Mouse (Mus musculus) kidney, postnatal 25 days (tissue): ENCODE results near the gene Gstp2.
A peak's percentile ranks its signal among the peaks of the same experiment; 100 is the strongest.
"Not testable (repeated sequence)": the region's sequence is repeated elsewhere in the genome, so short reads cannot be mapped to it uniquely, and the experiment has no call there.

Source experiments
- DNase-seq, 2 experiments: peaks; one replicate each; pipeline ENCODE4 v3.0.0; 2021; ENCODE audit warnings: mixed read lengths in 2 of 2

The Gstp2 gene

GRCm38 (mm10) chr19:4068717-4069410 is 23.0 kb upstream of the Gstp2 start:
- DNase-seq, result no peak

DNA sequence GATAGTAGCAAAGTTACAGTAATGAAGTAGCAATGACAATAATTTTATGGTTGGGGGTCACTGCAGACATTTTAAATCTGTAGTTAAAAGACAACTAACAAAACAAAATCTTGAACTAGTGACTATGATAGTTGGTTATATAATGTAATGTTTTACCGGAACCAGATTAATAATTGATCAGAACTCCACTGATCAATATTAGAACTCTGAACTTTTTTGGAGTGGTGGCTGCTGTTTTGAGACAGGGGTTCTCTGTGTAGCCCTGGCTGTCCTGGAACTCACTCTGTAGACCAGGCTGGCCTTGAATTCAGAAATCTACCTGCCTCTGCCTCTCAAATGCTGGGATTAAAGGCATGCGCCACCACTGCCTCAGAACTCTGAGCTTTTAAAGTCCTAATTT is 22.4 kb upstream of the Gstp2 start:
- not testable (repeated sequence) for DNase-seq

GRCm38 (mm10) chr19:4066877-4067276 is 21.1 kb upstream of the Gstp2 start:
- no peak for DNase-seq

DNA sequence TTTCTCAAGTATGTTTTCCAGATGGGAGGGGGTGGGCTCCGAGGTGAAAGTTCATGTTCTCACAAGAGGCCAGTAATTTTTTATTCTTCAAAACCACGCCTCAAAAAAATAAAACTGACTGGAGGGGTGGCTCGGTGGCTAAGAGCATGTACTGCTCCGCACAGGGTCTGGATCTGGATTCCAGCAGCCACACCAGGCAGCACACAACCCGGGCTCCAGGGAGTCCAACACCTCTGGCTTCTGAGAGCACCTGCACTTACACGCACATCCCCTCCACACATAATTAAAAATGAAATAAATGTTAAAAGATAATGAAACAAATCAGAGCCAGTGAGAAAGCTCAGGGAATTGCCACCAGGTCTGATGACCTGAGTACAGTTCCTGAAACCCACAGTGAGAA is 20.5 kb upstream of the Gstp2 start:
- DNase-seq, result no peak

- not testable (repeated sequence) for DNase-seq
These were observed 18.7 kb upstream of the Gstp2 start for GRCm38 (mm10) chr19:4064501-4064900.

DNA sequence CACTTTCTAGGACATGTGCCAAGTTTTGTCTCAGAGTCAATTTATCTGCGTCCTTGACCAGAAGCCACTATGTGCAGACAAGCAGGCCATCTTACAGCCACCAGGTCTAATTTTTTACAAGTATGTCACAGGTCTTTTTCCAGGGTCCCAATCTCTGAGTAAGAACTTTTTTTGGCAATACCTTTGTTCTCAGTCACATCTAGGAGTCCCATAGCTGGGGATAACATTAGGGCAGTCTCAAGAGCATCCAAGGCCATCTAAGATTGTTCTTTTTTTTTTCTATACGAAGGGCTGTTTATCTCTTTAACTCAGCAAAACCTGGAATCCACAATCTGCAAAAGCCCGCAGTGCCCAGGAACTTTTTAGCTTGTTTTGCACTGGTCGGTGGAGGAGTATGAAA is 17.5 kb upstream of the Gstp2 start:
- not testable (repeated sequence) for DNase-seq

DNA sequence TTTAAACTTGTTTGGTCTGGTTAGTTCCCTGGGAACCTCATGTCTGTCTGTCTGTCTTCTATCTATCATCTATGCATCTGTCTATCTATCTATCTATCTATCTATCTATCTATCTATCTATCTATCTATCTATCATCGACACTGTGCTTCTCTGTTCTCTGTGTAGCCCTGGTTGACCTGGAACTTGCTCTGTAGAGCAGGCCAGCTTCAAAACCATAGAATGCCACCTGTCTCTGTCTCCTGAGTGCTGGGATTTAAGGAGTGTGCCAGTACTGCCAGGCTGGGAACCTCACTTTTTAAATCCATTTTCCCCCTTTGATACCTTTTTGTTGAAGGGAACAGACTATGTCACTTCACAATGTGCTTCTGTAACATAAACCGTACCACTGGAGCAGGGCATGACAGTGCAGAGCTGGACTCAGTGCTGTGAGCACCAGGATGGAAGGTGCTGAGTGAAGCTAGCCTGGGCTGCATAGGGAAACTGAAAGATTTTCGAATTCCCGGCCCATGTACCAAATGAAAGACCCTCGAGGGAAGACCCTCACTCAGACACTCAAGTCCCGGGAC is 15.2 kb upstream of the Gstp2 start:
- no peak for DNase-seq

DNA sequence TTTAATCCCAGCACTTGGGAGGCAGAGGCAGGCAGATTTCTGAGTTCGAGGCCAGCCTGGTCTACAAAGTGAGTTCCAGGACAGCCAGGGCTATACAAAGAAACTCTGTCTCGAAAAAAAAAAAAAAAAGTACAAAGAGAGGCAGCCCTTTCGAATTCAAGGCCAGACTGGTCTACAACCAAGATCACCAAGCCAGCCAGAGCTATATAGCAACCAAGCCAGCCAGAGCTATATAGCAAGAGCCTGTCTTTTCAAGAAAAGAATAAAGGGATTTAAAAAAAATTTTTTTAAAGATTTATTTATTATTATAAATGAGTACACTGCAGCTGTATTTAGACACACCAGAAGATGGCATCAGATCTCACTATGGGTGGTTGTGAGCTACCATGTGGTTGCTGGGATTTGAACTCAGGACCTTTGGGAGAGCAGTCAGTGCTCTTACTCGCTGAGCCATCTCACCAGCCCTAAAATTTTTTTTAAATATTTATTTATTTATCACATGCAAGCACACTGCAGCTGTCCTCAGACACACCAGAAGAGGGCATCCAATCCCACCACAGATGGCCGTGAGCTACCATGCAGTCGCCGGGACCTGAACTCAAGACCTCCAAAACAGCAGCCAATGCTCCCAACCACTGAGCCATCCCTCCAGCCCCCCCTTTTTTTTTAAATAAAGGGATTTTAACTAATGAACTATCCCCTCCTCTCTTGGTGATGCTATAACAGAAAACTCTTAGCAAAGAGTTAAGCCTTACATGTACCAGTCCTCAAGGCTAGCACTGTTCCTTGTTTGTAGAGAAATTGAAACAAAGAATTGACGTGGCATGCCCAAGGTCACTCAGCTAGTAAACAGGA is 14.4 kb upstream of the Gstp2 start:
- not testable (repeated sequence) for DNase-seq

- DNase-seq, result peak in 1 of 2 experiments; percentile 34
These were observed 13.4 kb upstream of the Gstp2 start, which contains the start of gene Gstp3 for GRCm38 (mm10) chr19:4059069-4059740. Gene Gstp3, minus strand, starts transcription at chr19:4059569.

- DNase-seq, result no peak
These were observed 12.8 kb upstream of the Gstp2 start for GRCm38 (mm10) chr19:4058581-4058980.

- DNase-seq, result no peak
These were observed 12.1 kb upstream of the Gstp2 start for GRCm38 (mm10) chr19:4057962-4058361.

- no peak for DNase-seq
These were observed 11.6 kb upstream of the Gstp2 start for GRCm38 (mm10) chr19:4057389-4057788.

DNA sequence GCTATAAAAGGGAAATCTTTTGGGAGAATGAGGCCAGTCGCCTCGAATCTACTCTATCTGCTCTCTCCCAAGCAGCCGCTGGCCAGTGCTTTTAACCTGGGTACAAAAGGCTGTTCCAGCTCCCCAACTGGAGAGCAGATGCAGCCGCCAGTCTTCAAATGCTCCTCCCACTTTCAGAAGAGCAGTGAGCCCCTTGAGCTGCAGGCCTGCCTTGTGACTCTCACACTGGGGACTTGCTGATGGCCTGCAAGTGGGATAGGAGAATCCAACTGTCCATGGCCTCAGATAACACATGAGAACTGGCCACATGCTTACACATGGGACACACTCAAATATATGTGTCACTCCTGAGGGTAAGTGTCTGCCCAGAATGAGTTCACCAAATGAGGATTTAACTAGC is 10.9 kb upstream of the Gstp2 start:
- peak in 1 of 2 experiments; percentile 58 for DNase-seq

- DNase-seq, result peak; percentile 45 to 63
These were observed 10.3 kb upstream of the Gstp2 start for GRCm38 (mm10) chr19:4055947-4056693.

- DNase-seq, result peak; percentile 82 to 85
These were observed 9.6 kb upstream of the Gstp2 start for GRCm38 (mm10) chr19:4055216-4055946.

- no peak for DNase-seq
These were observed 8.8 kb upstream of the Gstp2 start for GRCm38 (mm10) chr19:4054613-4055012.

- no peak for DNase-seq
These were observed 6.8 kb upstream of the Gstp2 start for GRCm38 (mm10) chr19:4052516-4053030.

DNA sequence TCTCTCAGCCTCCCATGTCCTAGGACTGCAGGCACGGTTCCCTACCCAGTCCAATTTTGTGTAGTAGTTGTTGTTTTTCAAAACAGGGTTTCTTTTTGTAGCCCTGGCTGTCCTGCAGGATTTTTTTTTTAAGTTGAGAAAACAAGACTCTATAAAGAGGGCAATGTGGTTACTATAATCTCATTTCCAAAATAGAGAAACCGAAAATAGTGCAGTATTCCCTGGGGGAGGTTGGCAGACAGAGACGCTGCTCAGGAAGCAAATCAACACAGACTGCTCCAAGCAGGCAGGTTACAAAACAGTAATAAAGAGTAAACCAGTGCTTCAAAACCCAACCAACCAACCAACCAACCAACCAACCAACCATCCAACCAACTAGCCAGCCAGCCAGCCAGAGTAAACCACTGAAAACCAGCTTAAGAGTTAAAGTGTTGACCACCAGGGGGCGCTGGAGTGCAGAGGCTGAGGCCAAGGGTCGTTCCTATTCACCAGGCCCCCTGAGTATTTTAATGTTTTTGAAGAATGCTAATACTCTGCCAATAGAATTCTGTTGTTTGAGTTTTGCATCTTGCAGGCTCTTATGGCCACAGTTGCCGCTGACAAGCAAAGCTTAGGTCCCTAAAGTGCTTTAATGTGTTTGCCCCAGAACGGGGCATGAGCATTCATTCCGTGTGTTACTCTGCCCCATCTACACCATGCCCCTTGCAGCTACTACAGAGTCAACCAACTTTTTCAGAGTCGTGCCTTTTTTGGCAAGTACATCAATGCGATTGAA is 6.1 kb upstream of the Gstp2 start:
- DNase-seq, result peak; percentile 76 to 90

- peak in 1 of 2 experiments; percentile 36 for DNase-seq
These were observed 5.2 kb upstream of the Gstp2 start for GRCm38 (mm10) chr19:4051016-4051415.

DNA sequence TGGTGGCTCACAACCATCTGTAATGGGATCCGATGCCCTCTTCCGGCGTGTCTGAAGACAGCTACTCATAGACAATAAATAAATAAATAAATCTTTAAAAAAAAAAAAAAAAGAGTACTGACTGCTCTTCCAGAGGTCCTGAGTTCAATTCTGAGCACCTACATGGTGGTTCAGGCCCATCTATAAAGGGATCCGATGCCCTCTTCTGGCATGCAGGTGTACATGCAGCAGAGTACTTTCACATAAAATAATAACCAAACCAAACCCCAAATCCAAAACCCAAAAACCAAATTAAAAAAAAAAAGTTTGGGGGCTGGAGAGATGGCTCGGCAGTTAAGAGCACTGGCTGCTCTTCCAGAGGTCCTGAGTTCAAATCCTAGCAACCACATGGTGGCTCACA is 3.2 kb upstream of the Gstp2 start:
- DNase-seq, result not testable (repeated sequence)
